Mouse (Mus musculus) cortical plate, adult 2 months (tissue): ENCODE results near the gene Stub1. TPM values are rescaled to one million over a fixed set of nuclear protein-coding genes. Genes with fewer than 3 reads are reported as not detected.

Experiments
- H3K27ac ChIP-seq: fragments of 200-500 bp; 2 replicates; pipeline ENCODE4 v1.5.1; 2012; ENCODE audit warnings: low read length, control low read depth, inconsistent platforms; ENCODE audit not compliant: insufficient read depth
- H3K4me1 ChIP-seq: fragments of 200-500 bp; 2 replicates; pipeline ENCODE4 v1.6.1; 2011; ENCODE audit warnings: low read length; ENCODE audit not compliant: control insufficient read depth, insufficient read depth
- H3K4me3 ChIP-seq: fragments of 200-500 bp; 2 replicates; pipeline ENCODE4 v1.5.1; 2011; ENCODE audit warnings: mild to moderate bottlenecking, low read length, control low read depth; ENCODE audit not compliant: insufficient read depth
- CTCF ChIP-seq: fragments of 200-500 bp; IDR thresholded peaks from 2 replicates; pipeline ENCODE4 v1.5.1; 2011; ENCODE audit warnings: mild to moderate bottlenecking, control low read depth, low read length; ENCODE audit not compliant: insufficient read depth; ENCODE audit errors: extremely low read depth
- POLR2A ChIP-seq: fragments of 200-500 bp; IDR thresholded peaks from 2 replicates; pipeline ENCODE4 v1.6.1; 2011; ENCODE audit warnings: mild to moderate bottlenecking, low read length, control low read depth; ENCODE audit not compliant: insufficient read depth; ENCODE audit errors: extremely low read depth
- polyA plus RNA-seq: library from polyadenylated mRNA; depleted of rRNA; stranded (reverse); fragments of >200 nt; gene quantifications from 2 replicates; pipeline ENCODE4 v1.2.3, GENCODE M21; 2012; rRNA removed

The Stub1 gene
- polyA plus RNA-seq, 1 experiment = 284 TPM

DNA sequence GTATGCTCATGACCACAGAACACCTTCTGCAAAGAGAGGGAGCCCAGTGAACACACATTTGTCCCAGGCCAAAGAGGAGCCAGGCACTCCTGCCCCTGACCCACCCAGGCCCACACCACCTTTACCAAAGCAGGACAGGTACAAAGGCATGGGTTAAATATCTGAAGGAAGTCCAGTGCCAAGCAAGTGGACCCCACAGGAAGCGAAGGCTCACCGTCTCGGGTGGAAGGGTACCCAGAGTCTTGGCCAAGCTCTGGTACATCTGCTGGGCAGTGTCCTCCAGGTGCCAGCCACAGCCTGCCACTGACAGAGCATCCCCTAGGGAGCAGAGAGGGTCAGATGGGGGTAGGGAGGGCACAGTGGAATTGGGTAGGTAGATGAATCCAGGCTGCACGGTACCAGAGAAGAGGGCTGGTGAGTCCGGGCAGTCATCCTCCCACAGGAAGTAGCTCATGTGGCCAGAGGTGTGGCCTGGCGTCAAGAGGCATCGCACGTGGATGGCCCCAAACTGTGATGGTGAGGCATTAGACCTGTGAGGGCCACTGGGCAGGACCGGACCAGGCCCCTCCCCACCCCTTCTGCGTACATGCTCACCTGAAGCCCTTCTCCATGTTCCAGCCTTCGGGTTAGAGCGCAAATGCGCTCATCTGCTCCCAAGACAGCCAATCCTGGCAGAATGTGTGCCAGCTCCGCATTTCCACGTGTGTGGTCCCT lies 49.2 kb downstream of the Stub1 start:
- peaks cover 7% of the 10 kb centered on the region for H3K4me1 ChIP-seq
- H3K4me3 ChIP-seq = peak overlapping the region; percentile 74
- H3K27ac ChIP-seq = no peak overlapping the region
- TF ChIP-seq CTCF = no peak
- TF ChIP-seq POLR2A = no peak

- peaks cover 7% of the 10 kb centered on the region for H3K4me1 ChIP-seq
- H3K27ac ChIP-seq = no peak overlapping the region
- peak overlapping the region; percentile 74; the same call in 1 of the 2 replicates for H3K4me3 ChIP-seq
- 0 out of 2 replicates have a peak, but pooled peaks have one; percentile 11 for TF ChIP-seq POLR2A
- TF ChIP-seq CTCF = no peak
Measured at GRCm38 (mm10) chr17:25783086-25783485, 50.1 kb downstream of the Stub1 start.

DNA sequence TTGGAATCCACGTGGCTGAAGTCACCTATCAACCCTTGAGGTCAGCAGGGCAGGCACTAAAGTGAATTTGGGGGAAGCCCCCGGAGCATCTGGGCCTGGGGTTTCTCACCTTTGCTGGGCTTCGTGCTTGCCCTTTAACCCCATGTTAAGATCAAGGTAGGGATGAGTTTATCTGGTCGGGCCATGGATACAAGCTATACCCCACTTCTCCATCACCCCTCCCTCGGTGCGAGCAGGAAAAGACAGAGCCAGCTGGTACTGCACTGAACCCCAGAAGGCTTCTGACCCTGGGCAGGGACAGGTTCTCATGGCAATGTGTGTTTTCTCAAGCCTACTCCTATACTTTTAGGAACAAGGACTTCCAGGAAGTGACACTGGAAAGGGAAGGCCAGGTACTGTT lies 51.9 kb downstream of the Stub1 start:
- no peak overlapping the region for H3K4me3 ChIP-seq
- TF ChIP-seq POLR2A (no peak), CTCF (no peak)
- no peak overlapping the region for H3K27ac ChIP-seq
- H3K4me1 ChIP-seq = peaks cover 7% of the 10 kb centered on the region

Other genes starting within 250 kb of the Stub1 start
- gene Gng13, start 116.2 kb downstream of the Stub1 start, polyA plus RNA-seq = 438 and 442 TPM in 2 replicates
- 2.3 and 2.4 TPM in 2 replicates for gene Chtf18, start 106.0 kb downstream of the Stub1 start, polyA plus RNA-seq
- 129 and 142 TPM in 2 replicates for gene Rpusd1, start 105.7 kb downstream of the Stub1 start, polyA plus RNA-seq
- gene Mslnl, start 97.4 kb downstream of the Stub1 start, polyA plus RNA-seq = 0.77 and 1.0 TPM in 2 replicates
- 2.3 and 3.0 TPM in 2 replicates for gene Msln, start 79.0 kb downstream of the Stub1 start, polyA plus RNA-seq
- 39.4 and 41.9 TPM in 2 replicates for gene Narfl, start 59.6 kb downstream of the Stub1 start, polyA plus RNA-seq
- gene Haghl, start 47.7 kb downstream of the Stub1 start, polyA plus RNA-seq = 230 and 253 TPM in 2 replicates
- 0.17 and 0.52 TPM in 2 replicates for gene Ccdc78, start 46.8 kb downstream of the Stub1 start, polyA plus RNA-seq
- gene Fam173a, start 40.5 kb downstream of the Stub1 start, polyA plus RNA-seq = 152 and 159 TPM in 2 replicates
- gene AC134908.4, start 37.7 kb downstream of the Stub1 start, polyA plus RNA-seq = 2.3 and 4.0 TPM in 2 replicates
- gene Metrn, start 36.3 kb downstream of the Stub1 start, polyA plus RNA-seq = 134 and 141 TPM in 2 replicates
- 670 and 731 TPM in 2 replicates for gene Fbxl16, start 24.3 kb downstream of the Stub1 start, polyA plus RNA-seq
- 36.4 and 40.0 TPM in 2 replicates for gene Wdr24, start 9.8 kb downstream of the Stub1 start, polyA plus RNA-seq
- 55.6 and 58.1 TPM in 2 replicates for gene Jmjd8, start 4.5 kb downstream of the Stub1 start, polyA plus RNA-seq
- gene Rhbdl1, start 3.9 kb upstream of the Stub1 start, polyA plus RNA-seq = 109 and 118 TPM in 2 replicates
- 40.8 and 45.0 TPM in 2 replicates for gene Gm20683, start 8.4 kb upstream of the Stub1 start, polyA plus RNA-seq
- gene Rhot2, start 11.4 kb upstream of the Stub1 start, polyA plus RNA-seq = 108 and 119 TPM in 2 replicates
- 38.2 and 48.5 TPM in 2 replicates for gene Wdr90, start 28.1 kb upstream of the Stub1 start, polyA plus RNA-seq
- gene Mcrip2, start 35.4 kb upstream of the Stub1 start, polyA plus RNA-seq = 29.2 and 29.9 TPM in 2 replicates
- 76.5 and 79.2 TPM in 2 replicates for gene Mettl26, start 41.7 kb upstream of the Stub1 start, polyA plus RNA-seq
- 0.26 and 0.61 TPM in 2 replicates for gene Wfikkn1, start 47.5 kb upstream of the Stub1 start, polyA plus RNA-seq
- gene Rab40c, start 86.3 kb upstream of the Stub1 start, polyA plus RNA-seq = 68.9 and 71.1 TPM in 2 replicates
- gene Pigq, start 111.5 kb upstream of the Stub1 start, polyA plus RNA-seq = 156 and 159 TPM in 2 replicates
- 1.1 and 1.9 TPM in 2 replicates for gene Nhlrc4, start 111.6 kb upstream of the Stub1 start, polyA plus RNA-seq
- gene A930017K11Rik, start 119.2 kb upstream of the Stub1 start, polyA plus RNA-seq = 0.79 and 0.92 TPM in 2 replicates
- 45.8 and 48.0 TPM in 2 replicates for gene Capn15, start 152.4 kb upstream of the Stub1 start, polyA plus RNA-seq
- gene Rab11fip3, start 236.2 kb upstream of the Stub1 start, polyA plus RNA-seq = 88.5 and 94.2 TPM in 2 replicates